Mouse (Mus musculus): ENCODE data around the gene D430041D05Rik.

D430041D05Rik gene

GRCm38 (mm10) chr2:104410963-104411545 is at the start of gene D430041D05Rik:
Gene D430041D05Rik (minus strand): TSS chr2:104411013.
- no peak for DNase-seq (ENCODE audit: extremely low read depth, low read depth, low spot score)

GRCm38 (mm10) chr2:104460021-104460420 is 49.2 kb upstream of the D430041D05Rik start:
- no peak for DNase-seq (ENCODE audit: extremely low read depth, low read depth, low spot score)

GRCm38 (mm10) chr2:104458569-104459332 is 47.9 kb upstream of the D430041D05Rik start:
- DNase-seq (ENCODE audit: extremely low read depth, low read depth, low spot score), result no peak

GRCm38 (mm10) chr2:104457106-104457505 is 46.3 kb upstream of the D430041D05Rik start:
- DNase-seq (ENCODE audit: extremely low read depth, low read depth, low spot score), result no peak

GRCm38 (mm10) chr2:104450685-104451084 is 39.9 kb upstream of the D430041D05Rik start:
- no peak for DNase-seq (ENCODE audit: extremely low read depth, low read depth, low spot score)

- no peak for DNase-seq (ENCODE audit: extremely low read depth, low read depth, low spot score)
These were observed 38.4 kb upstream of the D430041D05Rik start for GRCm38 (mm10) chr2:104449191-104449590.

GRCm38 (mm10) chr2:104448201-104448600 is 37.4 kb upstream of the D430041D05Rik start:
- DNase-seq (ENCODE audit: extremely low read depth, low read depth, low spot score), result no peak

- DNase-seq (ENCODE audit: extremely low read depth, low read depth, low spot score), result no peak
These were observed 35.2 kb upstream of the D430041D05Rik start for GRCm38 (mm10) chr2:104446016-104446415.

- no peak for DNase-seq (ENCODE audit: extremely low read depth, low read depth, low spot score)
These were observed 34.0 kb upstream of the D430041D05Rik start for GRCm38 (mm10) chr2:104444776-104445175.

- DNase-seq (ENCODE audit: extremely low read depth, low read depth, low spot score), result no peak
These were observed 31.5 kb upstream of the D430041D05Rik start for GRCm38 (mm10) chr2:104442341-104442740.

GRCm38 (mm10) chr2:104436226-104436625 is 25.4 kb upstream of the D430041D05Rik start:
- DNase-seq (ENCODE audit: extremely low read depth, low read depth, low spot score), result no peak

GRCm38 (mm10) chr2:104431067-104431466 is 20.3 kb upstream of the D430041D05Rik start:
- DNase-seq (ENCODE audit: extremely low read depth, low read depth, low spot score), result no peak

- no peak for DNase-seq (ENCODE audit: extremely low read depth, low read depth, low spot score)
These were observed 19.8 kb upstream of the D430041D05Rik start for GRCm38 (mm10) chr2:104430566-104430965.

- no peak for DNase-seq (ENCODE audit: extremely low read depth, low read depth, low spot score)
These were observed 15.3 kb upstream of the D430041D05Rik start for GRCm38 (mm10) chr2:104426112-104426511.

GRCm38 (mm10) chr2:104422230-104422629 is 11.4 kb upstream of the D430041D05Rik start:
- no peak for DNase-seq (ENCODE audit: extremely low read depth, low read depth, low spot score)

- DNase-seq (ENCODE audit: extremely low read depth, low read depth, low spot score), result no peak
These were observed 10.0 kb upstream of the D430041D05Rik start for GRCm38 (mm10) chr2:104420805-104421204.

GRCm38 (mm10) chr2:104419999-104420398 is 9.2 kb upstream of the D430041D05Rik start:
- DNase-seq (ENCODE audit: extremely low read depth, low read depth, low spot score), result no peak

- DNase-seq (ENCODE audit: extremely low read depth, low read depth, low spot score), result no peak
These were observed 8.6 kb upstream of the D430041D05Rik start for GRCm38 (mm10) chr2:104419411-104419810.

- no peak for DNase-seq (ENCODE audit: extremely low read depth, low read depth, low spot score)
These were observed 2.2 kb upstream of the D430041D05Rik start for GRCm38 (mm10) chr2:104413011-104413410.

- no peak for DNase-seq (ENCODE audit: extremely low read depth, low read depth, low spot score)
These were observed 1.7 kb upstream of the D430041D05Rik start for GRCm38 (mm10) chr2:104412496-104412895.

GRCm38 (mm10) chr2:104411806-104412205 is 993 bp upstream of the D430041D05Rik start:
- no peak for DNase-seq (ENCODE audit: extremely low read depth, low read depth, low spot score)
